Mouse (Mus musculus): ENCODE results near the gene Nudcd2.

GRCm38 (mm10) chr11:40713858-40714257, 19.6 kb upstream of the Nudcd2 start:
- TF ChIP-seq POLR2A (IDR thresholded peaks at IDR 0.05; ENCODE audit: control insufficient read depth, extremely low read depth, insufficient read depth, low read length, poor library complexity) (no peak), CTCF (IDR thresholded peaks at IDR 0.05; ENCODE audit: borderline replicate concordance, control insufficient read depth, extremely low read depth, insufficient read depth, low read length, poor library complexity) (no peak)
